Mouse (Mus musculus) ES-CJ7 (cell line): ENCODE measurements around the gene Hist1h4c.

Experiments
- DNase-seq: peaks from one replicate; pipeline ENCODE4 v3.0.0; 2011; ENCODE audit warnings: low read depth, low spot score

The Hist1h4c gene

GRCm38 (mm10) chr13:23698300-23698693 is at the start of gene Hist1h4c:
Gene Hist1h4c, minus strand, starts transcription at chr13:23698454.
- peak; percentile 98 for DNase-seq

- peak; percentile 86 for DNase-seq
These were observed 49.6 kb upstream of the Hist1h4c start for GRCm38 (mm10) chr13:23747892-23748288.

- DNase-seq: peak; percentile 79
These were observed 49.0 kb upstream of the Hist1h4c start for GRCm38 (mm10) chr13:23747081-23747891.

GRCm38 (mm10) chr13:23746201-23747080 is 48.2 kb upstream of the Hist1h4c start, which contains the start of gene Hist1h2bb:
Gene Hist1h2bb, plus strand, starts transcription at chr13:23746734.
- DNase-seq: peak; percentile 98

GRCm38 (mm10) chr13:23745381-23746161 is 47.3 kb upstream of the Hist1h4c start, which contains the start of gene Hist1h3c:
Gene Hist1h3c, minus strand, starts transcription at chr13:23745602.
- peak; percentile 96 for DNase-seq

- DNase-seq: peak; percentile 77
These were observed 46.4 kb upstream of the Hist1h4c start for GRCm38 (mm10) chr13:23744421-23745380.

- DNase-seq: peak; percentile 63
These were observed 45.7 kb upstream of the Hist1h4c start for GRCm38 (mm10) chr13:23743963-23744362.

- peak; percentile 40 for DNase-seq
These were observed 45.0 kb upstream of the Hist1h4c start for GRCm38 (mm10) chr13:23743215-23743614.

- DNase-seq: peak; percentile 96
These were observed 43.8 kb upstream of the Hist1h4c start for GRCm38 (mm10) chr13:23742007-23742406.

GRCm38 (mm10) chr13:23740910-23741309 is 42.7 kb upstream of the Hist1h4c start:
- DNase-seq: no peak

- DNase-seq: peak; percentile 38
These were observed 42.1 kb upstream of the Hist1h4c start for GRCm38 (mm10) chr13:23740256-23740840.

GRCm38 (mm10) chr13:23739922-23740252 is 41.6 kb upstream of the Hist1h4c start:
- DNase-seq: no peak

- peak; percentile 97 for DNase-seq
These were observed 41.0 kb upstream of the Hist1h4c start for GRCm38 (mm10) chr13:23739069-23739921.

GRCm38 (mm10) chr13:23738677-23739068 is 40.4 kb upstream of the Hist1h4c start, which contains the start of gene Hist1h1c:
Gene Hist1h1c, plus strand, starts transcription at chr13:23738808.
- DNase-seq: peak; percentile 93

GRCm38 (mm10) chr13:23738041-23738440 is 39.8 kb upstream of the Hist1h4c start:
- DNase-seq: no peak

- DNase-seq: no peak
These were observed 38.8 kb upstream of the Hist1h4c start for GRCm38 (mm10) chr13:23737091-23737490.

- peak; percentile 49 for DNase-seq
These were observed 34.0 kb upstream of the Hist1h4c start for GRCm38 (mm10) chr13:23732156-23732804.

- no peak for DNase-seq
These were observed 32.2 kb upstream of the Hist1h4c start for GRCm38 (mm10) chr13:23730479-23730878.
